Mouse (Mus musculus) liver, postnatal 0 days (tissue): ENCODE results near the gene Spata5. TPM values are rescaled to one million over a fixed set of nuclear protein-coding genes. Genes with fewer than 3 reads are reported as not detected.

ENCODE experiments used
- ATAC-seq: fragments of 200-750 bp; cut with Nextera tagmentation; 2 replicates; pipeline ENCODE4 v1.8.0; 2017; ENCODE audit warnings: mild to moderate bottlenecking, moderate library complexity
- DNase-seq: peaks from one replicate; pipeline ENCODE4 v3.0.0-alpha.2; 2016
- H3K27ac ChIP-seq: fragments of 300-500 bp; sonication (generic); 2 replicates; pipeline ENCODE4 v1.5.1; 2014; ENCODE audit warnings: antibody characterized with exemption, moderate library complexity, mild to moderate bottlenecking, low read depth
- H3K27me3 ChIP-seq: fragments of 300-500 bp; sonication (generic); 2 replicates; pipeline ENCODE4 v1.6.1; 2014; ENCODE audit warnings: low read length, control low read depth, mixed read lengths; ENCODE audit not compliant: insufficient read depth
- H3K36me3 ChIP-seq: fragments of 300-500 bp; sonication (generic); replicated peaks from 2 replicates; pipeline ENCODE4 v1.6.1; 2014; ENCODE audit warnings: mild to moderate bottlenecking, control low read depth, low read length, moderate library complexity, mixed read lengths; ENCODE audit not compliant: insufficient read depth
- H3K4me1 ChIP-seq: fragments of 300-500 bp; sonication (generic); 2 replicates; pipeline ENCODE4 v1.6.1; 2014; ENCODE audit warnings: antibody characterized with exemption, mild to moderate bottlenecking, control low read depth; ENCODE audit not compliant: insufficient read depth
- H3K4me2 ChIP-seq: fragments of 300-500 bp; sonication (generic); 2 replicates; pipeline ENCODE4 v1.6.1; 2014; ENCODE audit warnings: low read depth, mild to moderate bottlenecking, low read length, moderate library complexity, mixed read lengths
- H3K4me3 ChIP-seq: fragments of 300-500 bp; sonication (generic); 2 replicates; pipeline ENCODE4 v1.5.1; 2014; ENCODE audit warnings: low read depth, low read length
- H3K9ac ChIP-seq: fragments of 300-500 bp; sonication (generic); replicated peaks from 2 replicates; pipeline ENCODE4 v1.6.1; 2014; ENCODE audit warnings: mild to moderate bottlenecking, moderate library complexity
- H3K9me3 ChIP-seq: fragments of 300-500 bp; sonication (generic); 2 replicates; pipeline ENCODE4 v1.6.1; 2016; ENCODE audit warnings: mild to moderate bottlenecking, control low read depth, low read length, mixed read lengths
- CTCF ChIP-seq: sonication (generic); IDR thresholded peaks from 2 replicates; pipeline ENCODE4 v1.5.1; 2016; ENCODE audit warnings: antibody characterized with exemption, low read depth
- EP300 ChIP-seq: IDR thresholded peaks from 2 replicates; pipeline ENCODE4 v1.6.1; 2016; ENCODE audit warnings: antibody characterized with exemption, low read depth, mild to moderate bottlenecking
- WGBS: fragments of 180-500 bp; shearing (Covaris S2); extraction: QIAGEN DNeasy Blood & Tissue Kit; methylation state at CpG from one replicate; pipeline ENCODE4 v1.1.7; 2014; ENCODE audit not compliant: insufficient replicate concordance; 5-methylcytosine and 5-hydroxymethylcytosine counted together
- polyA plus RNA-seq: library from polyadenylated mRNA; unstranded; fragments of >200 nt; fragmentation: Nextera tagmentation; extraction: Ambion mirVana; gene quantifications from 2 replicates; pipeline ENCODE4 v1.2.1, GENCODE M21; 2015

The Spata5 gene
- polyA plus RNA-seq, 1 experiment from 2014 or later = 13.8 TPM

- Histone ChIP-seq H3K27ac (no peak overlapping the region), H3K4me2 (no peak overlapping the region), H3K4me1 (peaks cover 5% of the 10 kb centered on the region; the same call in 1 of the 2 replicates), H3K9ac (no peak overlapping the region), H3K9me3 (no peaks in the 10 kb centered on the region), H3K27me3 (no peaks in the 10 kb centered on the region), H3K4me3 (no peak overlapping the region), H3K36me3 (0 out of 2 replicates have a peak, but pooled peaks cover 3% of the 10 kb centered on the region)
- 51% methylated on average over 2 of the region's 2 CpGs for WGBS
- DNase-seq = no peak
- ATAC-seq = peak; percentile 75
- TF ChIP-seq CTCF = no peak
- TF ChIP-seq EP300 = no peak
Measured at GRCm38 (mm10) chr3:37487639-37488038, 67.9 kb downstream of the Spata5 start.

GRCm38 (mm10) chr3:37488173-37488572 is 68.5 kb downstream of the Spata5 start:
- Histone ChIP-seq H3K9ac (no peak overlapping the region), H3K36me3 (0 out of 2 replicates have a peak, but pooled peaks cover 3% of the 10 kb centered on the region), H3K4me3 (no peak overlapping the region), H3K9me3 (no peaks in the 10 kb centered on the region), H3K4me1 (peaks cover 5% of the 10 kb centered on the region; the same call in 1 of the 2 replicates), H3K27ac (0 out of 2 replicates have a peak overlapping the region, but pooled peaks have one; percentile 23), H3K27me3 (no peaks in the 10 kb centered on the region), H3K4me2 (no peak overlapping the region)
- ATAC-seq (peak; percentile 67), DNase-seq (no peak)
- TF ChIP-seq CTCF (no peak), EP300 (peak; percentile 74; the same call in 1 of the 2 replicates)

GRCm38 (mm10) chr3:37490025-37490424 is 70.3 kb downstream of the Spata5 start:
- Histone ChIP-seq H3K9me3 (no peaks in the 10 kb centered on the region), H3K27ac (0 out of 2 replicates have a peak overlapping the region, but pooled peaks have one; percentile 41), H3K4me1 (peaks cover 5% of the 10 kb centered on the region; the same call in 1 of the 2 replicates), H3K9ac (no peak overlapping the region), H3K27me3 (no peaks in the 10 kb centered on the region), H3K4me3 (no peak overlapping the region), H3K4me2 (no peak overlapping the region), H3K36me3 (0 out of 2 replicates have a peak, but pooled peaks cover 3% of the 10 kb centered on the region)
- TF ChIP-seq EP300 = peak; percentile 82
- TF ChIP-seq CTCF = no peak
- ATAC-seq (peak; percentile 64), DNase-seq (no peak)
- WGBS = 74% methylated on average over 3 of the region's 3 CpGs

DNA sequence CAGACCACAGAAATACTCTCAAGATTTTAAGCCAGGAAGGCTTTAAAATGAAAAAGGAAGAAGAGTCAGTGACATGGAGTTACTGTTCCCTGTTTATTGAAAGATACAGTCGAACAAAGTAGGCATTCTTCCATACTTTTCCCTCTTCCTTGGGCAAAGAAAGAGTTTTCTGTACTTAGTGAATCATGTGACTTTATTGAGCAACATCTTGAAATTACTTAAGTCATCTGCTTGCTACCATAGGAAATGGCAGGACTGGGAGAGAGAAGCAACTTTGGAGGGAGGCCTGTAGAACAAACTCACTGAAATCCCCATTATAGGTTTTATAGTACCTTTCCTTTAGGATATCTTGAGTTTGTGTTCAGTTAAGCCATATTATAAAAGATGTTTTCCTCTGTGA is 81.2 kb downstream of the Spata5 start:
- TF ChIP-seq CTCF = no peak
- TF ChIP-seq EP300 = no peak
- H3K4me3 ChIP-seq = no peak overlapping the region
- H3K27ac ChIP-seq = no peak overlapping the region
- H3K9ac ChIP-seq = no peak overlapping the region
- DNase-seq = no peak
- 69% methylated on average over 1 of the region's 1 CpGs for WGBS
- no peaks in the 10 kb centered on the region for H3K9me3 ChIP-seq
- no peak overlapping the region for H3K4me2 ChIP-seq
- no peaks in the 10 kb centered on the region for H3K36me3 ChIP-seq
- ATAC-seq = no peak
- no peaks in the 10 kb centered on the region for H3K27me3 ChIP-seq
- H3K4me1 ChIP-seq = peaks cover 7% of the 10 kb centered on the region; the same call in 1 of the 2 replicates

- Histone ChIP-seq H3K9ac (no peak overlapping the region), H3K27me3 (no peaks in the 10 kb centered on the region), H3K4me3 (no peak overlapping the region), H3K9me3 (no peaks in the 10 kb centered on the region), H3K4me2 (no peak overlapping the region), H3K4me1 (peaks cover 7% of the 10 kb centered on the region; the same call in 1 of the 2 replicates), H3K36me3 (no peaks in the 10 kb centered on the region), H3K27ac (0 out of 2 replicates have a peak overlapping the region, but pooled peaks have one; percentile 19)
- DNase-seq = no peak
- TF ChIP-seq EP300 (no peak), CTCF (no peak)
- no peak for ATAC-seq
- WGBS = 60% methylated on average over 2 of the region's 2 CpGs
Measured at GRCm38 (mm10) chr3:37502552-37502951, 82.9 kb downstream of the Spata5 start.

GRCm38 (mm10) chr3:37503846-37504245 is 84.2 kb downstream of the Spata5 start:
- Histone ChIP-seq H3K4me2 (no peak overlapping the region), H3K4me3 (no peak overlapping the region), H3K27ac (no peak overlapping the region), H3K27me3 (no peaks in the 10 kb centered on the region), H3K9me3 (no peaks in the 10 kb centered on the region), H3K36me3 (no peaks in the 10 kb centered on the region), H3K9ac (no peak overlapping the region), H3K4me1 (peaks cover 10% of the 10 kb centered on the region)
- TF ChIP-seq CTCF (no peak), EP300 (no peak; the same call in 1 of the 2 replicates)
- ATAC-seq (peak; percentile 75), DNase-seq (no peak)
